Mouse (Mus musculus) macrophage (primary cell): ENCODE measurements around the gene Slc43a2. TPM values are rescaled to one million over a fixed set of nuclear protein-coding genes. Genes with fewer than 3 reads are reported as not detected.
"Not testable (repeated sequence)": the region's sequence is repeated elsewhere in the genome, so short reads cannot be mapped to it uniquely, and the experiment has no call there.

Experiments used
- H3K27ac ChIP-seq: fragments of 350-480 bp; formaldehyde crosslinking; 2 replicates; pipeline ENCODE4 v1.9.0; 2021
- H3K36me3 ChIP-seq: fragments of 350-480 bp; formaldehyde crosslinking; 2 replicates; pipeline ENCODE4 v1.9.0; 2021; ENCODE audit errors: inconsistent target
- H3K4me3 ChIP-seq: fragments of 350-480 bp; formaldehyde crosslinking; 2 replicates; pipeline ENCODE4 v1.9.0; 2021; ENCODE audit errors: inconsistent target
- H3K79me2 ChIP-seq: fragments of 350-480 bp; formaldehyde crosslinking; 2 replicates; pipeline ENCODE4 v1.9.0; 2021; ENCODE audit errors: inconsistent target
- WGBS: methylation state at CpG from one replicate; pipeline ENCODE4 v1.1.7; 2026; ENCODE audit warnings: inconsistent platforms; ENCODE audit not compliant: missing documents; 5-methylcytosine and 5-hydroxymethylcytosine counted together
- polyA plus RNA-seq: library from polyadenylated mRNA; stranded (reverse); fragments of 250-400 nt; gene quantifications from 3 replicates; pipeline ENCODE4 v1.2.4, GENCODE M21; 2018; ENCODE audit warnings: inconsistent platforms

The Slc43a2 gene
- polyA plus RNA-seq, 1 experiment from 2014 or later = 359 TPM

DNA sequence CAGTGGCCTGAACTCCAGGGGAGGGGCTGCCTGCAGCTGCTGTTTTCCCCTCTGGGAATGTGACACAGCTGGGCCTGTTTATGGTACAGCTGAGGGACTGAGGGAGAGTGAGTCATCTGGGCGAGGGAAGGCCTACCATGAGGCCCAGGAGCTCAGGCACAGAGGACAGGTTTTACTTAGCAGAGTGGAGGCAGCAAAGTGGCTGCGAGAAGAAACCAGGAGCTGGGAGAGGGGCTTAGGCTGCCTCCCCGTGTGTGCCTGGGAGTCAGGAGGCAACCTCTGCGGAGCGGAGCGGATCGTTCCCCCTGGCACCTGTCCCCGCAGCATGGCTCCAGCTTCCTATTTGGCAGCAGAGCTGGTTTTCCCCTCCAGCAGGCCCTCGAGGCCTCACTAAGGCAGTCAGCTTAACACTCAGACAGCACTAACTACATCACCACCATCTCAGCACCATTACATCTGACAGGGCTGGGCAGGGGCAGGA lies 20.5 kb downstream of the Slc43a2 start:
- WGBS = 69% methylated on average over 8 of the region's 9 CpGs
- Histone ChIP-seq H3K4me3 (no peak overlapping the region), H3K36me3 (peaks cover 62% of the 10 kb centered on the region), H3K27ac (peak overlapping the region; percentile 97), H3K79me2 (peaks cover 92% of the 10 kb centered on the region)

DNA sequence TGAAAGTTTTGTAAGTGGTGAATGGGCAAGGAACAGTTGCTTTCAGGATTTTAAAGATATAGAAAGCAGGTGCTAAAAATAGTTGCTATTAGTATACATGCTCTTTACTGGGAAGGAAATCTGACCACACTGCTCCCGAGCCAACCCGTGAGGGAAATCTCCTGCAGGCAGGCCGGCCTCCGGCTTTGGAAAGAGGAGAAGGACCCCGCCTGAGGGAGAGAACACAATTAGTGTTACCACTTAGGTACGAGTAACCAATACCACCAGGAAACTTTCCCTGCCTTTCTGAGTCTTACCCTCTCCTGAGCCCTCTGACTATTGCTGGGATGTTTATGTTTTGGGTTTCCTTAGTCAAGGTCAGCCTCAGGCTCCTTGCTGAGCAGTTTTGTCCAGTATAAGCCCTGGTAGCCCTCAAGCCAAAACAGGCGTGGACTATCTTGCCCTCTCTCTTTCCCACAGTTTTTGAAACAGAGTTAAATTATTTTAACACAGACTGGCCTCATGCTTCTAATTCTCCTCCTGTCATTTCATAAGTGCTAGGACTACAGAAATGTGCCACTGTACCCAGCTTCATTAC lies 21.5 kb downstream of the Slc43a2 start:
- 94% methylated on average over 7 of the region's 7 CpGs for WGBS
- H3K4me3 ChIP-seq = no peak overlapping the region
- peak overlapping the region; percentile 97 for H3K27ac ChIP-seq
- peaks cover 69% of the 10 kb centered on the region for H3K36me3 ChIP-seq
- H3K79me2 ChIP-seq = peaks cover 92% of the 10 kb centered on the region

GRCm38 (mm10) chr11:75556006-75556405 lies 24.5 kb downstream of the Slc43a2 start:
- peaks cover 90% of the 10 kb centered on the region for H3K36me3 ChIP-seq

GRCm38 (mm10) chr11:75557142-75557541 lies 25.6 kb downstream of the Slc43a2 start:
- WGBS = 92% methylated on average over 6 of the region's 6 CpGs
- H3K36me3 ChIP-seq = peaks cover 84% of the 10 kb centered on the region
- H3K79me2 ChIP-seq = peaks cover 100% of the 10 kb centered on the region
- H3K27ac ChIP-seq = no peak overlapping the region
- no peak overlapping the region for H3K4me3 ChIP-seq

More at GRCm38 (mm10) chr11:75556006-75556405, 24.5 kb downstream of the Slc43a2 start:
- 91% methylated on average over 5 of the region's 6 CpGs for WGBS
- not testable (repeated sequence) for H3K4me3 ChIP-seq, H3K27ac ChIP-seq
- H3K79me2 ChIP-seq = peaks cover 100% of the 10 kb centered on the region

DNA sequence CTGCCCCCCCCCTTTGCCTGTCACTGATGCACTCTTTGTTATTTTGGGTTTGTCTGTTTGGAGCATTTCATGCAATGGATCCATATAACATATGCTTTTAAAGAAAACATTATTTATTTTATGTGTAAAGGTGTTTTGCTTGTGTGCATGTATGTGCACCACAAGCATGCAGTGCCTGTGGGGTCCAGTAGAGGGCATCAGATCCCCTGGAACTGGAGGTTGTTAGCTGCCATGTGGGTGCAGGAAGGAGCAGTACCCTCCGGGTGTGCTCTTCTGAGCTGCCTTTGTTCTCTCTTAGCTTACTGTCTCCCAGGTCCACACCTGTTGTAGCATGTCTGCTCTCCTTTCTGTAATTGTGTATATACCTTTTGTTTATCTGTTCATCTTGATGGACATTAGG lies 26.6 kb downstream of the Slc43a2 start:
- H3K79me2 ChIP-seq = peaks cover 94% of the 10 kb centered on the region
- H3K27ac ChIP-seq = no peak overlapping the region
- H3K36me3 ChIP-seq = peaks cover 84% of the 10 kb centered on the region
- WGBS = 80% methylated on average over 1 of the region's 1 CpGs
- H3K4me3 ChIP-seq = no peak overlapping the region

GRCm38 (mm10) chr11:75559870-75560504 lies 28.5 kb downstream of the Slc43a2 start:
- Histone ChIP-seq H3K27ac (peak overlapping the region; percentile 33), H3K4me3 (no peak overlapping the region), H3K36me3 (peaks cover 72% of the 10 kb centered on the region), H3K79me2 (peaks cover 75% of the 10 kb centered on the region)
- WGBS = 63% methylated on average over 8 of the region's 8 CpGs

GRCm38 (mm10) chr11:75560530-75561409 lies 29.3 kb downstream of the Slc43a2 start:
- WGBS = 79% methylated on average over 13 of the region's 14 CpGs
- Histone ChIP-seq H3K4me3 (no peak overlapping the region), H3K27ac (peak overlapping the region; percentile 33), H3K36me3 (peaks cover 70% of the 10 kb centered on the region), H3K79me2 (peaks cover 67% of the 10 kb centered on the region)

GRCm38 (mm10) chr11:75561410-75561791 lies 29.9 kb downstream of the Slc43a2 start:
- H3K27ac ChIP-seq = peak overlapping the region; percentile 33
- peaks cover 61% of the 10 kb centered on the region for H3K79me2 ChIP-seq
- no peak overlapping the region for H3K4me3 ChIP-seq
- WGBS = 69% methylated on average over 5 of the region's 5 CpGs
- H3K36me3 ChIP-seq = peaks cover 65% of the 10 kb centered on the region

- 82% methylated on average over 8 of the region's 8 CpGs for WGBS
- peak overlapping the region; percentile 97 for H3K27ac ChIP-seq
- peaks cover 59% of the 10 kb centered on the region for H3K79me2 ChIP-seq
- no peak overlapping the region for H3K4me3 ChIP-seq
- peaks cover 63% of the 10 kb centered on the region for H3K36me3 ChIP-seq
Measured at GRCm38 (mm10) chr11:75562840-75563239, 31.3 kb downstream of the Slc43a2 start.

GRCm38 (mm10) chr11:75563851-75564548 lies 32.5 kb downstream of the Slc43a2 start:
- peaks cover 63% of the 10 kb centered on the region for H3K36me3 ChIP-seq
- H3K4me3 ChIP-seq = no peak overlapping the region
- WGBS = 61% methylated on average over 18 of the region's 18 CpGs
- peak overlapping the region; percentile 97 for H3K27ac ChIP-seq
- H3K79me2 ChIP-seq = peaks cover 59% of the 10 kb centered on the region; the same call in 1 of the 2 replicates

DNA sequence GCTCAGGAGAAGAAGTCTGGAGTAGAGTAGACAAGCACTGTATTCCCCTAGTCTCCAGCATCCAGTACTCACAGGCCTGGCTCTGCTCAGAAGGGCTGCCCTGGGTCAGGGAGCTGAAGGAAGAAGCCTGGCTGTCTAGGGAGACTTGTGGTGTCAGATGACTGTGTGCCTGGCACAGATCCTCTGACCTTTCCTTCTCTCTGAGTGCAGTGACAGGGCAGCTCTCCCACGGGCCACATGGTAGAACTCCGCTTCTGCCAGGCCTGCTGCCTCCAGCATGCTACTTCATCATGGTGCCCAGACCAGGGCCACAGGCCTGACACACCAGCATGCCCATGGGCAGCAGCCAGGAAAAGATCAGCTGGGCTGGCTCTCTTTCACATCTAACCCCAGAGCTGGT lies 34.4 kb downstream of the Slc43a2 start:
- Histone ChIP-seq H3K27ac (peak overlapping the region; percentile 97), H3K36me3 (peaks cover 63% of the 10 kb centered on the region), H3K79me2 (peaks cover 45% of the 10 kb centered on the region; the same call in 1 of the 2 replicates), H3K4me3 (no peak overlapping the region)
- WGBS = 58% methylated on average over 2 of the region's 2 CpGs

DNA sequence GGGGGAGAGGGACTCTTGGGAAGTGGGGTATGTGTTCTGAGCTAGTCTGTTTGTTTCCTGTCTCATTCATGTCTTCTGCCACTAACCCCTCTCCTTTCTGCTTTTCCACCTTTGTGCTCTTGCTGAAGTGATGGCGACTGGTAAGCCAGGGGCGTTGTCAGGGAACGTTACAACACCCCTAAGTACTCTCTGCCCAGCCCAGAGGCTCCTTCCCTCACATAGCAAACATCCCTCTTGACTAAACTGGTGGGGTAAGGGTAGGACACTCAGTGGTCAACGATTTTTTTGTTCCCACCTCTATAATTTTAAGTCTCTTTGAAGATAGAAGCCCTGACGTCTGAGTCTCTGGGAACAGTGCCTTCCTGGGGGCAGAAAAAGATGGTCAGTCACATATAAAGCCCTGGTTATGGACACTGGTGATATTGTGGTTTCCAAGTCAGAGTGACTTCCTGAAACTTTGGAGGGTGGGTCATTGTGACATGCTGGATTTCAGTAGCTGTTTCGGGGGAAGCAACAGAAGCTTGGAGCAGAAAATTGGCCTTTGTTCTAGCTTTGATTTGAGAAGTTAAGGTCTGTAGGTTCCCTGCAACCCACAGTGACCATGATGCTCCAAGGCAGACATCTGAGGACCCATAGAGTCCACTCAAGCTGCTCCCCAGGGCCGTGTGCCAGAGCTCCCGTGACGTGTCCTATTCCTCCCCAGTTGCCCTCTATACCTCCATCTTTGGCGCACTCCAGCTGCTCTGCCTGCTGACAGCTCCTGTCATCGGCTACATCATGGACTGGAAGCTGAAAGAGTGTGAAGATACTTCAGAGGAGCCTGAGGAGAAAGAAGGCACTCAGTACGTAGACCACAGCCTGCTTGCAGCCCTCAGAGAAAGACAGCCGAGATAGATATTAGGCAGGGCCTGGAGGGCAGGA lies 35.0 kb downstream of the Slc43a2 start:
- Histone ChIP-seq H3K27ac (peak overlapping the region; percentile 97), H3K36me3 (peaks cover 61% of the 10 kb centered on the region), H3K4me3 (no peak overlapping the region), H3K79me2 (peaks cover 39% of the 10 kb centered on the region; the same call in 1 of the 2 replicates)
- 45% methylated on average over 13 of the region's 13 CpGs for WGBS

- no peak overlapping the region for H3K4me3 ChIP-seq
- peaks cover 52% of the 10 kb centered on the region for H3K36me3 ChIP-seq
- H3K79me2 ChIP-seq = peaks cover 37% of the 10 kb centered on the region; the same call in 1 of the 2 replicates
- 78% methylated on average over 9 of the region's 9 CpGs for WGBS
- H3K27ac ChIP-seq = peak overlapping the region; percentile 97
Measured at GRCm38 (mm10) chr11:75567346-75568114, 36.0 kb downstream of the Slc43a2 start.
